Mouse (Mus musculus) small intestine, adult 2 months (tissue): Measurements from ENCODE around the gene Slc25a20. TPM values are rescaled to one million over a fixed set of nuclear protein-coding genes. Genes with fewer than 3 reads are reported as not detected.
A peak's percentile ranks its signal among the peaks of the same experiment; 100 is the strongest.

Experiments used
- H3K27ac ChIP-seq: fragments of 200-500 bp; 2 replicates; pipeline ENCODE4 v1.5.1; 2012; ENCODE audit warnings: low read depth, low read length, control low read depth, inconsistent platforms; ENCODE audit not compliant: insufficient read depth
- H3K27me3 ChIP-seq: fragments of 200-500 bp; 2 replicates; pipeline ENCODE4 v1.6.1; 2012; ENCODE audit warnings: mild to moderate bottlenecking, moderate library complexity, low read length, inconsistent platforms; ENCODE audit not compliant: control insufficient read depth, insufficient read depth
- H3K36me3 ChIP-seq: fragments of 200-500 bp; 2 replicates; pipeline ENCODE4 v1.6.1; 2012; ENCODE audit warnings: mild to moderate bottlenecking, low read length, control low read depth, inconsistent platforms; ENCODE audit not compliant: control insufficient read depth, insufficient read depth
- H3K4me1 ChIP-seq: fragments of 200-500 bp; 2 replicates; pipeline ENCODE4 v1.6.1; 2012; ENCODE audit warnings: low read length, inconsistent platforms, mixed read lengths; ENCODE audit not compliant: control insufficient read depth, insufficient read depth, insufficient read length
- H3K4me3 ChIP-seq: fragments of 200-500 bp; 2 replicates; pipeline ENCODE4 v1.5.1; 2012; ENCODE audit warnings: low read depth, mild to moderate bottlenecking, control low read depth, inconsistent platforms, low read length, moderate library complexity
- CTCF ChIP-seq: fragments of 200-500 bp; IDR thresholded peaks from 2 replicates; pipeline ENCODE4 v1.5.1; 2012; ENCODE audit warnings: low read depth, mild to moderate bottlenecking, control low read depth, inconsistent platforms, low read length, moderate library complexity, mixed read lengths; ENCODE audit not compliant: insufficient replicate concordance, insufficient read length; ENCODE audit errors: extremely low read depth
- POLR2A ChIP-seq: fragments of 200-500 bp; IDR thresholded peaks from 2 replicates; pipeline ENCODE4 v1.6.1; 2012; ENCODE audit warnings: low read depth, mild to moderate bottlenecking, control low read depth, inconsistent platforms, low read length, moderate library complexity
- WGBS: fragments of 180-500 bp; shearing (Covaris S2); methylation state at CpG from one replicate; pipeline ENCODE4 v1.1.7; 2018; 5-methylcytosine and 5-hydroxymethylcytosine counted together
- polyA plus RNA-seq: library from polyadenylated mRNA; depleted of rRNA; stranded (reverse); fragments of >200 nt; gene quantifications from 2 replicates; pipeline ENCODE4 v1.2.3, GENCODE M21; 2012

Slc25a20 gene
- polyA plus RNA-seq, 1 experiment, result 26.0 TPM

DNA sequence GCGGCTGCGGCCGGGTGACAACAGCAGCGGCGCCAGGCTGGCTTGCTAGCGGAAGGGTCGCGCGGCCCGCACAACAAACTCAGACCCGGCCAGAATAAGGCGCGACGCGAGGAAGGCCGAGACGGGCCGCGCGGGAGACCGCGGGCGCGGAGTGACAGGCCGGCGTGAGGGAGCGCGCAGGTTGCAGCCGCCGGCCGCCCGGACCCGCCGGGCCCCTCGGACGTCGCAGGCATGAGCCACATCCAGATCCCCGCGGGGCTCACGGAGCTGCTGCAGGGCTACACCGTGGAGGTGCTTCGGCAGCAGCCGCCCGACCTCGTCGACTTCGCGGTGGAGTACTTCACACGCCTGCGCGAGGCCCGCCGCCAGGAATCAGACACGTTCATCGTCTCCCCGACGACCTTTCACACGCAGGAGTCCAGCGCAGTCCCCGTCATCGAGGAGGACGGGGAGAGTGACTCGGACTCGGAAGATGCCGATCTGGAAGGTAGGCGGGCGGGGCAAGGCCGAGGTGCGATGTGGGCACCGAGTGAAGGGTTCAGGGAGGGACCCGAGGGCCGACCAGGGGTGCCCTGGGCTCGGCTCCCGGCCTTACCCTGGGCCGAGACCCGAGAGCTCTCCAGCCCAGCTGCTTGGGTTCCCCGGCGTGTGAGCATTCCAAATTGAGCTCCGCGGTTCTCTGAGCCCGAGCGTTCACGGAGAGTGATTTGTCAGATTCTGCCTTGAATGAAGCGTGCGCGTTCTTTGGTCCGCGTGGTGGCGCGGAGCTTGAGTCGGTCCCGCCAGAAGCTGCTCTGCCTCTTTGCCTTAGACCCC is 30.5 kb downstream of the Slc25a20 start:
- under 1% methylated on average over 91 of the region's 92 CpGs for WGBS
- 0 out of 2 replicates have a peak, but pooled peaks have one; percentile 19 for TF ChIP-seq CTCF
- TF ChIP-seq POLR2A, result no peak
- Histone ChIP-seq H3K36me3 (no peaks in the 10 kb centered on the region), H3K4me3 (peak overlapping the region; percentile 88), H3K27me3 (no peaks in the 10 kb centered on the region), H3K4me1 (peaks cover 32% of the 10 kb centered on the region), H3K27ac (peak overlapping the region; percentile 66)

DNA sequence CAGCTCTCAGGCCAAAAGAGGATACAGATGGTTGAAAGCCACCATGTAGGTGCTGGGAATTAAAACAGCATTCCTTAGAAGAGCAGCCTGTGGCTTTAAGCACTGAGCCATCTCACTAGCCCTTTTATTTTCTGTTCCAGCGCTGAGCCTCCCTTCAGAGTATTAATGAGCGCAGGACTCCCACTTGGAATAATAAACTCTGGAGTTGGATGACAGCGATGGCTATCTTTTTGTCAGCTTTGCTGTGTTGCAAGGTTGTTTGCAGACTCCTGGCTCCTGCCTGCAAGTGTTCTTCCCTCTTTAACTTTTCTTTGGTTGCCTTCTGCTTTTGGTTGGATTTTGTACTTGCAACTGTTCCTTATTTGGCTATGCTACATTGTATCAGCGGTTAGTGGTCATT is 32.1 kb downstream of the Slc25a20 start:
- H3K4me3 ChIP-seq, result no peak overlapping the region
- H3K4me1 ChIP-seq, result peaks cover 21% of the 10 kb centered on the region
- WGBS, result 26% methylated on average over 4 of the region's 4 CpGs
- H3K27ac ChIP-seq, result no peak overlapping the region
- H3K36me3 ChIP-seq, result 0 out of 2 replicates have a peak, but pooled peaks cover 4% of the 10 kb centered on the region
- TF ChIP-seq POLR2A, result no peak
- no peaks in the 10 kb centered on the region for H3K27me3 ChIP-seq

DNA sequence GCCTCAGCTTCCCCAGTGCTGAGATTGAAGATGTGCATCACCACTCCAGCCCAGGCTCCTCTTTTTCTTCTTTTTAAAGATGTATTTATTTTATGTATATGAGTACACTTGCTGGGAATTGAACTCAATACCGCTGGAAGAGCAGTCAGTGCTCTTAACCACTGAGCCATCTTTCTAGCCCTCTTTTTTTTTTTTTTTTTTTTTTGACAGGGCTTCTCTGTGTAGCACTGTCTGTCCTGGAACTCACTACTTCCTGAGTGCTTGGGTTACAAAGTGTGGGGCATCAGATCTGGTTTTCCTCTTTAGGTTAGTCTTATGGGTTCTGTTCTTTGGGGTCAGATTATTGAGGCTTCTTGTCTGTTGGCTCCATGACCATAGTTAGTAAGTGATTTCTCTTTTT is 32.6 kb downstream of the Slc25a20 start:
- 70% methylated on average over 1 of the region's 1 CpGs for WGBS

GRCm38 (mm10) chr9:108702476-108702875 is 40.6 kb downstream of the Slc25a20 start:
- TF ChIP-seq CTCF, result no peak
- no peak for TF ChIP-seq POLR2A
- peaks cover 3% of the 10 kb centered on the region for H3K4me1 ChIP-seq
- H3K27ac ChIP-seq, result no peak overlapping the region
- H3K36me3 ChIP-seq, result 0 out of 2 replicates have a peak, but pooled peaks cover 5% of the 10 kb centered on the region
- no peak overlapping the region for H3K4me3 ChIP-seq
- H3K27me3 ChIP-seq, result no peaks in the 10 kb centered on the region

More for the DNA sequence above, 32.6 kb downstream of the Slc25a20 start:
- H3K4me1 ChIP-seq, result peaks cover 17% of the 10 kb centered on the region; the same call in 1 of the 2 replicates
- H3K27me3 ChIP-seq, result no peaks in the 10 kb centered on the region
- H3K36me3 ChIP-seq, result 0 out of 2 replicates have a peak, but pooled peaks cover 4% of the 10 kb centered on the region
- no peak overlapping the region for H3K4me3 ChIP-seq
- TF ChIP-seq POLR2A (no peak), CTCF (no peak)
- H3K27ac ChIP-seq, result no peak overlapping the region

DNA sequence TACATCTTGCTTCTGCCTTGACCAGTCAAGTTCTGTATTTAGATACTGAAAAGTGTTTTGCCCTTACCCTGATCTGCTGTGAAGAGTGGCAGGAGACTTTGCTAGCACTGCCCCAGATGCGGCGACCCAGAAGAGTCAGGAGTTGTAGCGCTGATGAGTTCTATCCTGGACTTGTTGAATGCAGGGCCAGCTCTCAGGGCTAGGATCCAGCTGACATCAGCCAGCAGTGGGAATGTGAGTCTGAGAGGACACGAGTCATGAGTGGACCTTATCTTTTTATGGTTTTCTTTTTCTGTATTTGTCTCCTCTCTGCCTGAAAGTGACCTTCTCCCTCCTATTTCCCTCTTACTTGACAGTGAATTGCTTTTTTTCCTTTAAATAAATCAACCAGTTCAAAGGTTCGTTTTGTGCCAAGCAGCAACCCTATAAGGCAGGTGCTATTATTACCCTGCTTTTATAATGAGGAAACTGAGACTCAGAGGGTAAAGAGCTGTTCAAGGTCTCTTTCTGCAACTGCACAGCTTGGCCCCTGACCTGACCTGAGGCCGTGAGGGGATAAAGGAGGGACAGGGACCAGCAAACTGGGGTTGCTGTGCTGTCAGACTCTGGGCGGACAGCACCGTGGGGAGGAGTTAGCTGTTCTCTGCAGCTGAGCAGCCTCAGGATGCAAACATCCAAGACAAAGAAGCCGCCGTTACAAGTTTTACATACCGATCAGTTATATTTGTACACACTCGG is 41.7 kb downstream of the Slc25a20 start:
- Histone ChIP-seq H3K36me3 (peaks cover 2% of the 10 kb centered on the region; the same call in 1 of the 2 replicates), H3K27me3 (no peaks in the 10 kb centered on the region), H3K4me1 (peaks cover 7% of the 10 kb centered on the region), H3K4me3 (no peak overlapping the region), H3K27ac (peak overlapping the region; percentile 86)
- TF ChIP-seq POLR2A (no peak), CTCF (no peak)
- WGBS, result 10% methylated on average over 12 of the region's 12 CpGs

DNA sequence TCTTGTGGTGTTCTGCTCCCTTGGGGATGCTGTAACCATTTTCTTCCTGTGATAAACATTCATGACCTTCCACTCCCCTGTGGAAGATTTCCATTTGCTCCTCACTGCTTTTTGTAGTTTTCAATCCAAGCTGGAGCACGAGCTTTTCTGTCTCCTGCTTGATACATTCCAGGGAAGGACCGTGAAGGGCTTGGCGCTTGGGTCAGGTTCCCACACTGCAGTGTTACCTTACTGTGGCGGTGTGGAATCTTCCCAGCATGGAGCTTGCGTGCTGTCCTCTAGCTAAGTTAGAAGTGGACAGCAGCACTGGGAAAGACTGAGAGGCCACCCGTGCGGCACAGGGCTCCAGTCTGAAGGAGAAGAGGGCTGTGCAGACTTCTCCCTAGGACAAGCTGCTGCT is 42.7 kb downstream of the Slc25a20 start:
- H3K4me1 ChIP-seq, result peaks cover 7% of the 10 kb centered on the region
- H3K27ac ChIP-seq, result peak overlapping the region; percentile 35; the same call in 1 of the 2 replicates
- TF ChIP-seq POLR2A, result no peak
- TF ChIP-seq CTCF, result no peak
- peaks cover 3% of the 10 kb centered on the region for H3K36me3 ChIP-seq
- no peaks in the 10 kb centered on the region for H3K27me3 ChIP-seq
- 71% methylated on average over 7 of the region's 7 CpGs for WGBS
- H3K4me3 ChIP-seq, result no peak overlapping the region

DNA sequence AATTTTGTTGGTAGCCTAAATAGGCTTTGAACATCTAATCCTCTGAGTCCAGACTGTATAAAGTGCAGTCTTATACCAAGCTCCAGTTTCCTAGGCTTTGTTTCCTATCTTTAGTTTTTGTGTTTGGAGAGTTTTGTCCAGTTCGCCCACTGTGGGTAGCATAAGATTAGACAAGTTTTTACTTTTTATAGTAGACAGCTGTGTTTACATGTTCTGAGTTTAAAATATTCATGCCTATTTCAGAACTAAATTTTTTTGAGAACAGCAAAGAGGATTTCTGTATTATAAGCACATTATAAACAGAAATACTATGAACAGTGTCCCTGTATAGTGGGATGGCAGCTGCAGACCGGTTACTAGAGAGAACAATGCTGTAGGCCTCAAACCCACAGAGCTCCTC is 45.3 kb downstream of the Slc25a20 start:
- TF ChIP-seq CTCF, result no peak
- no peak for TF ChIP-seq POLR2A
- WGBS, result 78% methylated on average over 2 of the region's 2 CpGs
- H3K4me3 ChIP-seq, result no peak overlapping the region

More for the DNA sequence above, 45.3 kb downstream of the Slc25a20 start:
- H3K27me3 ChIP-seq, result no peaks in the 10 kb centered on the region
- peaks cover 7% of the 10 kb centered on the region for H3K4me1 ChIP-seq
- peaks cover 1% of the 10 kb centered on the region for H3K36me3 ChIP-seq
- H3K27ac ChIP-seq, result no peak overlapping the region
